Mouse (Mus musculus): ENCODE results near the gene Treml1.

DNA sequence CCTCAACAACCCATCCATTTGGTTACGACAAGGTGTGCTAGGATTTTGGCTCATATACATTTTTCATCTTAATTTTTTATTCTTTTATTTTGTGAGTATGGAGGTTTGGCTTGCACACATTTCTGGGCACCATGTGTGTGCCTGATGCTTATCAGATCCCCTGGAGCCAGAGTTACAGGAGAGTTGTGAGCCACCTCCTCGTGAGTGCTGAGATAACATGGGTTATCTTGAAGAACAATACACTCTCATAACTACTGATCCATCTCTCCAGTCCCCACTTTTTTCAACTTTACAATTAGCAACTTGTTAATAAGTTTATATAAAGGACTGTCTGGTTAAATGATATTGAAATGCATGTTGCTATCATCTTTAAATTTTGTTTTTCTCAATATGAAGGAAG, 38.4 kb upstream of the Treml1 start:
- TF ChIP-seq CTCF (IDR thresholded peaks at IDR 0.05; ENCODE audit: low read depth) (no peak), EP300 (optimal IDR thresholded peaks at IDR 0.05) (no peak)

Data from stomach, postnatal 0 days (tissue).